Mouse (Mus musculus) CH12.LX (cell line): ENCODE measurements at regions not wholly inside any gene's neighbourhood (a gene's known extent, or its start where the extent isn't known, plus 50 kb on each side); places are given as distances from the start of the nearest gene placed in this dataset.
"Not testable (repeated sequence)": the region's sequence is repeated elsewhere in the genome, so short reads cannot be mapped to it uniquely, and the experiment has no call there.

Experiments
- DNase-seq: peaks from one replicate; pipeline ENCODE4 v3.0.0-alpha.2; 2013; ENCODE audit errors: extremely low read depth
- H3K27ac ChIP-seq: 2 replicates; pipeline ENCODE4 v1.5.1; 2012; ENCODE audit warnings: low read depth, mild to moderate bottlenecking, control low read depth, moderate library complexity; ENCODE audit not compliant: insufficient read depth
- H3K27me3 ChIP-seq: replicated peaks from 2 replicates; pipeline ENCODE3; 2012; ENCODE audit warnings: inconsistent platforms
- H3K36me3 ChIP-seq, 2 experiments: replicated peaks in 1 of 2; 2 replicates each; pipeline versions ENCODE3 to v1.6.1; 2012; ENCODE audit warnings: inconsistent platforms in 1 of 2, low read length in 1 of 2, mild to moderate bottlenecking in 1 of 2, mixed read lengths in 1 of 2, moderate library complexity in 1 of 2; ENCODE audit not compliant: control insufficient read depth in 1 of 2, insufficient read depth in 1 of 2
- H3K4me1 ChIP-seq, 2 experiments: 2 replicates each; pipeline ENCODE4 v1.6.1; 2012; ENCODE audit warnings: inconsistent platforms in 1 of 2, moderate library complexity in 1 of 2; ENCODE audit not compliant: insufficient read depth in 2 of 2, control insufficient read depth in 1 of 2
- H3K4me2 ChIP-seq: 2 replicates; pipeline ENCODE4 v1.6.1; 2012; ENCODE audit warnings: low read depth, mild to moderate bottlenecking, control low read depth; ENCODE audit not compliant: poor library complexity, insufficient read depth, severe bottlenecking
- H3K4me3 ChIP-seq, 3 experiments: fragments of 150-350 bp in 1 of 3; sonication (generic) in 1 of 3; replicated peaks in 1 of 3; 2 replicates each; pipeline versions ENCODE3 to v1.5.1; 2011 to 2012; ENCODE audit warnings: low read depth in 2 of 3, low read length in 2 of 3, mild to moderate bottlenecking in 2 of 3, moderate library complexity in 2 of 3, control low read depth in 1 of 3, improper control_type of control experiment in 1 of 3, inconsistent platforms in 1 of 3, mixed read lengths in 1 of 3; ENCODE audit not compliant: poor library complexity in 1 of 3
- H3K79me2 ChIP-seq: replicated peaks from 2 replicates; pipeline ENCODE4 v1.6.1; 2012; ENCODE audit warnings: mild to moderate bottlenecking, moderate library complexity; ENCODE audit not compliant: control insufficient read depth, poor library complexity, insufficient read depth, severe bottlenecking; ENCODE audit errors: extremely low read depth
- H3K9ac ChIP-seq: 2 replicates; pipeline ENCODE4 v1.6.1; 2012; ENCODE audit warnings: low read depth, mild to moderate bottlenecking, control low read depth, moderate library complexity; ENCODE audit not compliant: insufficient read depth
- H3K9me3 ChIP-seq: replicated peaks from 2 replicates; pipeline ENCODE3; 2012; ENCODE audit warnings: low read length, inconsistent platforms, mixed read lengths
- CHD1 ChIP-seq: IDR thresholded peaks from 2 replicates; pipeline ENCODE4 v1.6.1; 2012; ENCODE audit warnings: low read depth, low read length, improper control_type of control experiment, inconsistent platforms
- CHD2 ChIP-seq: IDR thresholded peaks from 2 replicates; pipeline ENCODE4 v1.6.1; 2011; ENCODE audit warnings: low read length, improper control_type of control experiment
- CTCF ChIP-seq, 2 experiments: IDR thresholded peaks in 1 of 2; conservative IDR thresholded peaks in 1 of 2; 2 replicates each; pipeline ENCODE4 v1.5.1; 2011 to 2012; ENCODE audit warnings: low read depth in 2 of 2, low read length in 2 of 2, improper control_type of control experiment in 1 of 2, inconsistent platforms in 1 of 2, mild to moderate bottlenecking in 1 of 2, moderate library complexity in 1 of 2
- E2F4 ChIP-seq: IDR thresholded peaks from 2 replicates; pipeline ENCODE4 v1.6.1; 2011; ENCODE audit warnings: low read depth, low read length, improper control_type of control experiment; ENCODE audit not compliant: insufficient replicate concordance
- ELF1 ChIP-seq: IDR thresholded peaks from 2 replicates; pipeline ENCODE4 v1.6.1; 2014; ENCODE audit warnings: low read depth, mild to moderate bottlenecking, inconsistent platforms, low read length, improper control_type of control experiment
- EP300 ChIP-seq: IDR thresholded peaks from 2 replicates; pipeline ENCODE4 v1.6.1; 2011; ENCODE audit warnings: low read length, improper control_type of control experiment
- HCFC1 ChIP-seq: IDR thresholded peaks from 2 replicates; pipeline ENCODE4 v1.6.1; 2012; ENCODE audit warnings: low read depth, mild to moderate bottlenecking, inconsistent platforms, low read length, improper control_type of control experiment
- IRF4 ChIP-seq: IDR thresholded peaks from 2 replicates; pipeline ENCODE4 v1.6.1; 2014; ENCODE audit warnings: low read depth, mild to moderate bottlenecking, inconsistent platforms, low read length, improper control_type of control experiment
- MAFK ChIP-seq: IDR thresholded peaks from 2 replicates; pipeline ENCODE4 v1.6.1; 2011; ENCODE audit warnings: low read length, improper control_type of control experiment; ENCODE audit not compliant: insufficient replicate concordance
- MAZ ChIP-seq: IDR thresholded peaks from 2 replicates; pipeline ENCODE4 v1.6.1; 2012; ENCODE audit warnings: low read depth, mild to moderate bottlenecking, inconsistent platforms, low read length, improper control_type of control experiment, moderate library complexity
- MYC ChIP-seq: IDR thresholded peaks from 2 replicates; pipeline ENCODE4 v1.6.1; 2011; ENCODE audit warnings: low read depth, mild to moderate bottlenecking, improper control_type of control experiment, low read length
- NELFE ChIP-seq: IDR thresholded peaks from 2 replicates; pipeline ENCODE4 v1.6.1; 2011; ENCODE audit warnings: low read depth, low read length, improper control_type of control experiment
- NRF1 ChIP-seq: IDR thresholded peaks from 2 replicates; pipeline ENCODE4 v1.6.1; 2014; ENCODE audit warnings: low read depth, mild to moderate bottlenecking, inconsistent platforms, low read length, improper control_type of control experiment, moderate library complexity
- PAX5 ChIP-seq: IDR thresholded peaks from 2 replicates; pipeline ENCODE4 v1.6.1; 2012; ENCODE audit warnings: low read length, inconsistent platforms, mixed read lengths
- POLR2AphosphoS2 ChIP-seq: IDR thresholded peaks from 2 replicates; pipeline ENCODE4 v1.6.1; 2011; ENCODE audit warnings: low read depth, low read length, improper control_type of control experiment
- RAD21 ChIP-seq: IDR thresholded peaks from 2 replicates; pipeline ENCODE4 v1.6.1; 2011; ENCODE audit warnings: low read depth, mild to moderate bottlenecking, low read length, improper control_type of control experiment, moderate library complexity
- RCOR1 ChIP-seq: conservative IDR thresholded peaks from 2 replicates; pipeline ENCODE4 v1.6.1; 2012; ENCODE audit warnings: low read depth, mild to moderate bottlenecking, inconsistent platforms, low read length, improper control_type of control experiment
- SIN3A ChIP-seq: IDR thresholded peaks from 2 replicates; pipeline ENCODE4 v1.6.1; 2012; ENCODE audit warnings: low read length, improper control_type of control experiment, inconsistent platforms
- UBTF ChIP-seq: IDR thresholded peaks from 2 replicates; pipeline ENCODE4 v1.6.1; 2012; ENCODE audit warnings: low read depth, mild to moderate bottlenecking, inconsistent platforms, low read length, improper control_type of control experiment, moderate library complexity
- USF2 ChIP-seq: conservative IDR thresholded peaks from 2 replicates; pipeline ENCODE4 v1.6.1; 2011; ENCODE audit warnings: low read depth, low read length, improper control_type of control experiment
- ZMIZ1 ChIP-seq: IDR thresholded peaks from 2 replicates; pipeline ENCODE4 v1.6.1; 2012; ENCODE audit warnings: low read depth, mild to moderate bottlenecking, inconsistent platforms, low read length, improper control_type of control experiment
- ZNF384 ChIP-seq: IDR thresholded peaks from 2 replicates; pipeline ENCODE4 v1.6.1; 2012; ENCODE audit warnings: low read depth, low read length, improper control_type of control experiment, inconsistent platforms
- dilution Hi-C: fragments of 300-500 bp; cut with MboI; formaldehyde crosslinking; loops from 2 replicates; pipeline ENCODE4 v1.14.3; 2020; ENCODE audit warnings: low sequenced_read_pairs; ENCODE audit not compliant: extremely low pct_unique_long_range_greater_than_20kb, extremely low pct_ligation_motif_present
- in situ Hi-C: fragments of 300-500 bp; cut with MboI; formaldehyde crosslinking; loops from 3 replicates; pipeline ENCODE4 v1.14.3; 2019; ENCODE audit warnings: low sequenced_read_pairs, low pct_ligation_motif_present, low pct_unique_long_range_greater_than_20kb, mixed read lengths

DNA sequence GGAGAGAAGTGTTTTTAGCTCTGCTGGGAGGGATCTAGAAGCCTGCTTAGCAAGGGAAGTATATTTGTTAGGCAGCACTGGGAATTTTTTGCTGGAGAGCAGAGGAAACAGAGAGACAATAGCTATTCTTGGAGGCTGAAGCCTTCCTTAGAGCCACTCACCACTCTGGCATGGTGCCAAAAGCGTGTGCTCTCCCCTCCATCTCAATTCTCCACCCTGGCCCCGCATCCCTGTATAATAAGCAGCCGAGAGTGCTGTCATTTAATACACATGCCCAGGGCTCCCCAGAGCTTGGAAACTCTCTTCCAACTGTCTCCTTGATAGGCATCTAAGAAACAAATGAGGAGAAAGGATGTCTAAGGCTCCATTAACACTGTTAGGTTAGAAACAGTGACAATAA lies 455.8 kb upstream of the Clint1 start (continued):
- no peak for TF ChIP-seq NRF1

GRCm38 (mm10) chr11:45398188-45398587 lies 453.7 kb upstream of the Clint1 start:
- TF ChIP-seq IRF4 (no peak), SIN3A (no peak), USF2 (no peak), ZMIZ1 (no peak), E2F4 (no peak), MAZ (no peak), RCOR1 (no peak), CHD2 (no peak), PAX5 (no peak), ZNF384 (no peak), EP300 (no peak), ELF1 (no peak), CTCF (conservative IDR thresholded peaks at IDR 0.05 in 1 of 2, IDR thresholded peaks at IDR 0.05 in 1 of 2; ENCODE audit: low read depth in 2 of 2, low read length in 2 of 2) (no peak), CHD1 (no peak), NELFE (no peak), HCFC1 (no peak), POLR2AphosphoS2 (no peak), MYC (no peak)
- no peaks in the 10 kb centered on the region for H3K79me2 ChIP-seq
- in situ Hi-C loops: no loop called here

GRCm38 (mm10) chr11:45404377-45405029 lies 447.3 kb upstream of the Clint1 start:
- in situ Hi-C loops (no loop called here), dilution Hi-C loops (no loop called here)
- no peak for DNase-seq
- no peak overlapping the region for H3K4me2 ChIP-seq
- H3K27me3 ChIP-seq: no peaks in the 10 kb centered on the region
- H3K36me3 ChIP-seq: no peaks in the 10 kb centered on the region
- H3K9me3 ChIP-seq: no peaks in the 10 kb centered on the region
- no peaks in the 10 kb centered on the region for H3K4me1 ChIP-seq
- H3K4me3 ChIP-seq: no peak overlapping the region
- H3K9ac ChIP-seq: no peak overlapping the region
- H3K27ac ChIP-seq: no peak overlapping the region
- no peak for TF ChIP-seq NELFE
- TF ChIP-seq RAD21: no peak
- TF ChIP-seq CHD2: no peak
- TF ChIP-seq SIN3A: no peak
- TF ChIP-seq MAFK: no peak
- TF ChIP-seq UBTF: no peak
- H3K79me2 ChIP-seq: no peaks in the 10 kb centered on the region

More at GRCm38 (mm10) chr11:45398188-45398587, 453.7 kb upstream of the Clint1 start:
- Histone ChIP-seq H3K9me3 (no peaks in the 10 kb centered on the region), H3K4me1 (no peaks in the 10 kb centered on the region), H3K4me2 (no peak overlapping the region), H3K27me3 (no peaks in the 10 kb centered on the region), H3K4me3 (no peak overlapping the region), H3K36me3 (no peaks in the 10 kb centered on the region), H3K27ac (no peak overlapping the region), H3K9ac (no peak overlapping the region)
- DNase-seq: no peak
- dilution Hi-C loops: no loop called here

GRCm38 (mm10) chr11:45424066-45424465 lies 427.8 kb upstream of the Clint1 start:
- H3K4me3 ChIP-seq, H3K9me3 ChIP-seq, H3K4me2 ChIP-seq, H3K79me2 ChIP-seq, in situ Hi-C loops, dilution Hi-C loops, H3K9ac ChIP-seq, H3K27ac ChIP-seq, H3K4me1 ChIP-seq, DNase-seq, H3K27me3 ChIP-seq, H3K36me3 ChIP-seq: not testable (repeated sequence)
